Mouse (Mus musculus) CH12.LX (cell line): ENCODE measurements around the gene Pip5kl1.

ENCODE experiments used
- IRF4 ChIP-seq: IDR thresholded peaks from 2 replicates; pipeline ENCODE4 v1.6.1; 2014; ENCODE audit warnings: low read depth, mild to moderate bottlenecking, inconsistent platforms, low read length, improper control_type of control experiment
- POLR2A ChIP-seq: IDR thresholded peaks from 2 replicates; pipeline ENCODE4 v1.6.1; 2011; ENCODE audit warnings: low read depth, mild to moderate bottlenecking, improper control_type of control experiment, low read length

- TF ChIP-seq POLR2A (no peak), IRF4 (no peak)
Measured at GRCm38 (mm10) chr2:32534061-32534732, 40.4 kb upstream of the Pip5kl1 start.
